Mouse (Mus musculus) lung, adult 2 months (tissue): ENCODE data around the gene Olfr356. TPM values are rescaled to one million over a fixed set of nuclear protein-coding genes. Genes with fewer than 3 reads are reported as not detected.

Experiments
- DNase-seq: peaks from one replicate; pipeline ENCODE4 v3.0.0; 2022
- H3K4me1 ChIP-seq: fragments of 200-500 bp; 2 replicates; pipeline ENCODE4 v1.6.1; 2011; ENCODE audit warnings: low read length; ENCODE audit not compliant: control insufficient read depth, insufficient read depth
- H3K4me3 ChIP-seq: fragments of 200-500 bp; replicated peaks from 2 replicates; pipeline ENCODE3; 2011; ENCODE audit warnings: low read depth, mild to moderate bottlenecking, control low read depth, low read length; ENCODE audit errors: extremely low read depth
- CTCF ChIP-seq: fragments of 200-500 bp; IDR thresholded peaks from 2 replicates; pipeline ENCODE4 v1.5.1; 2011; ENCODE audit warnings: mild to moderate bottlenecking, low read length, control low read depth; ENCODE audit not compliant: insufficient read depth
- POLR2A ChIP-seq: fragments of 200-500 bp; IDR thresholded peaks from 2 replicates; pipeline ENCODE4 v1.6.1; 2011; ENCODE audit warnings: low read depth, mild to moderate bottlenecking, control low read depth, low read length, borderline replicate concordance; ENCODE audit errors: extremely low read depth
- WGBS: fragments of 180-500 bp; shearing (Covaris S2); methylation state at CpG from one replicate; pipeline ENCODE4 v1.1.7; 2018; 5-methylcytosine and 5-hydroxymethylcytosine counted together
- polyA plus RNA-seq: library from polyadenylated mRNA; depleted of rRNA; stranded (reverse); fragments of >200 nt; gene quantifications from 2 replicates; pipeline ENCODE4 v1.2.3, GENCODE M21; 2012; rRNA removed

The Olfr356 gene
- not detected in 2 replicates for polyA plus RNA-seq

DNA sequence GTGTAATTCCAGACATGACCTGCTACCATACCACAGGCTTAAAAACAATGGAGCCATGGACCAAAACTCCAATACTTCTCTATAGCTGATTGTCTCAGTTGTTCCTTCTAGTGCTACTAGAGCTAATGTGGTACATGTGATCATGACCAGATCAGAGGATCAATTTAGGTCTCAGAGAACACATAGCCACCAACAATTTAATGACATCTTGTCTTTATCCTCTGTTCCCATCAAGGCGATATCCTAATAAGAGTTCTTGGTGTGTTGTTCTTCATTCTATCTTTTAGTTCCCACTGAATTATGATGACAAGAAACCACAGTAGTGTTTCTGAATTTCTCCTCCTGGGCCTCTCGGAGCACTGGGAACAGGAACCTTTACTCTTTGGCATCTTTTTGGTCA is at the start of gene Olfr356:
Olfr356 (plus strand) TSS at position 301 of the 400 bp plus-strand sequence.
- no peak for DNase-seq
- H3K4me3 ChIP-seq, result no peak within 1 kb of the TSS
- WGBS, result 85% methylated on average over 2 of the region's 2 CpGs
- no peaks in the 10 kb centered on the region for H3K4me1 ChIP-seq
- TF ChIP-seq POLR2A (no peak), CTCF (no peak)

DNA sequence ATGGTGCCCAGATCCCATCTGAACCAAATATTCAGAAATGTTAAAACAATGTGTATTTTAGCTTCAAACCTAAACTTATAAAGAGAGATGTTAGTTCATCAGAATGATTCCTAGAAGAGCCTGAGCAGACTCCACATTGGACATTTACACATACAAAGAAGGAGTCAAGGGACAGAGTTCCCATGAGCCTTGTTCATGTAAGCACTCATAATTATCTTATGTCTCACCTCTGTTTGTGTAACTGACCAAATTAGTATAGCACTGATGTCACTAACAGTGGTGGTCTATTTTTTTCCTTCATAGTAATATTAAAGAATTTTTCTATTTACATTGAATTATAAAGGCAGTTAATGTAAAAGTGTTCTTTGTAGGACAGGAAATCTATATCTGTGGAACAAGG is 44.1 kb upstream of the Olfr356 start, which contains the start of gene Olfr353:
Olfr353 (minus strand) TSS at position 101 of the 400 bp plus-strand sequence.
- H3K4me3 ChIP-seq, result no peak within 1 kb of the TSS
- no peak for TF ChIP-seq CTCF
- TF ChIP-seq POLR2A, result no peak
- no peak for DNase-seq
- H3K4me1 ChIP-seq, result no peaks in the 10 kb centered on the region

DNA sequence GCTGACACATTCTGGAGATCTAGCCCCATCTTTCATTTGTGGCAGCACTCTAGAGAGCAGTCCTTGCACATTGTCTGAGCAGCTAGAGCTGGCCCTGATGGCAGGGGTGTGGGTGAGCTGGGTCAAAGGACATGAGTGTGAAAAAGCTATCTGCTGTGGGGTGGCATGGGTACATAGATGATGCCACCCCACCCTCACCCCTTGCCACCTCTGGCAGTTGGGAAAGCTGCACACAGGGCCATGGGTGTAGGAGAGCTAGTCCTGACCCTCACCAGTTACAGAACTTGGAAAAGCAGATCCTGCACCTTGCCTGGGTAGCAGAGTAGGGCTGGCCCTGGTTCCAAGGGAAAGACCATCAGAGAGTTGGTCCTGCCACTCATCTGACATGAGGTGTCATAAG is 39.8 kb upstream of the Olfr356 start:
- no peaks in the 10 kb centered on the region for H3K4me1 ChIP-seq
- H3K4me3 ChIP-seq, result no peak overlapping the region
- DNase-seq, result no peak
- TF ChIP-seq CTCF (no peak), POLR2A (no peak)

DNA sequence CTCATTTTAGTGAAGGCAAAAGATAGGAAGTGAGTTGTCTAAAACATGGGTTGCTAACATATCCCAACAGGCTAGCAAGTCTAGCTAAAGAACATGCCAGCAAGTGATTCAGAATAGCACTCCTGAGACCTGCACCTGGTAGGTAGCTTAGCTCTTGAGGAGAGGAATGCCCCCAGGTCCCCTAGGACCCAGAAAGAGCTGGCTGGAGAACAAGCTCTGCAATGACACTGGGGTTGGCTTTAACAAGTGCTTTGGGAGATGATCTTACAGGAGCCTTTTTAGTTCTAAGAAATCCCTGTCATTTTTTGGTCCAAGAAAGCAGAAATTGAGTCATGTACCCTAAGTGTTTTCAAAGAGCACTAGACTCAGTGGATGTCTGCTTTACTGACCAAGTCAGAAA is 31.5 kb upstream of the Olfr356 start, which contains the start of gene Olfr354:
Olfr354 (plus strand) TSS at position 301 of the 400 bp plus-strand sequence.
- Histone ChIP-seq H3K4me3 (no peak within 1 kb of the TSS), H3K4me1 (no peaks in the 10 kb centered on the region)
- no peak for DNase-seq
- TF ChIP-seq POLR2A (no peak), CTCF (no peak)

DNA sequence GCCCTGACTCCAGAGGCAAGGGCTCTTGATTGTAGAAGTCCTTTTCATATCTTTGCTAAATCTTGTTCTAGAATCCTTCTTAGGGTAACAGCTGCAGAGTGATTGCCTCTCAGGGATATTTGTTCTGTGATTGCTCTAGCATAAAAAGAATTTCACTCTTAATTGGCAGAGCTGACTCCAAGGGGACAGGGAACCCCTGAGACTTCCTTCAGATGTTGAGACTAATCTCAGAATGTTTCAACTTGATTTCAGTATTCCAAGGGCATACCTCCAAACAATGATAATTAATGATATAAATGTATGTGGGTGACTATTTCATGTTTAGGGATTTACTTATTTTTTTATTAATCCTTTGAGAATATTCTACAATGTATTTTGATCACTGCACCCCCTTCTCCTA is 8.1 kb upstream of the Olfr356 start, which contains the start of gene Olfr355:
Olfr355 (minus strand) TSS at position 101 of the 400 bp plus-strand sequence.
- Histone ChIP-seq H3K4me3 (no peak within 1 kb of the TSS), H3K4me1 (no peaks in the 10 kb centered on the region)
- TF ChIP-seq POLR2A, result no peak
- no peak for TF ChIP-seq CTCF
- DNase-seq, result no peak

Other genes starting within 250 kb of the Olfr356 start
- gene Olfr347, start 205.2 kb upstream of the Olfr356 start, polyA plus RNA-seq, result not detected in 2 replicates
- gene Olfr348, start 152.8 kb upstream of the Olfr356 start, polyA plus RNA-seq, result not detected in 2 replicates
- gene Olfr50, start 146.6 kb upstream of the Olfr356 start, polyA plus RNA-seq, result not detected in 2 replicates
- not detected in 2 replicates for gene Olfr3, start 120.1 kb upstream of the Olfr356 start, polyA plus RNA-seq
- not detected in 2 replicates for gene Olfr350, start 90.8 kb upstream of the Olfr356 start, polyA plus RNA-seq
- not detected in 2 replicates for gene Olfr351, start 74.5 kb upstream of the Olfr356 start, polyA plus RNA-seq
- not detected in 2 replicates for gene Olfr352, start 68.7 kb upstream of the Olfr356 start, polyA plus RNA-seq
- not detected in 2 replicates for gene Olfr353, start 44.2 kb upstream of the Olfr356 start, polyA plus RNA-seq
- gene Olfr354, start 31.4 kb upstream of the Olfr356 start, polyA plus RNA-seq, result not detected in 2 replicates
- not detected in 2 replicates for gene Olfr355, start 8.2 kb upstream of the Olfr356 start, polyA plus RNA-seq
- gene Olfr357, start 56.7 kb downstream of the Olfr356 start, polyA plus RNA-seq, result not detected in 2 replicates
- not detected in 2 replicates for gene Olfr358, start 72.2 kb downstream of the Olfr356 start, polyA plus RNA-seq
- not detected in 2 replicates for gene Olfr360, start 128.6 kb downstream of the Olfr356 start, polyA plus RNA-seq
- gene Olfr361, start 152.2 kb downstream of the Olfr356 start, polyA plus RNA-seq, result not detected in 2 replicates
- gene Olfr362, start 180.8 kb downstream of the Olfr356 start, polyA plus RNA-seq, result not detected in 2 replicates
- not detected in 2 replicates for gene Olfr364-ps1, start 202.2 kb downstream of the Olfr356 start, polyA plus RNA-seq